Mouse (Mus musculus): ENCODE results near the gene Obscn.
A peak's percentile ranks its signal among the peaks of the same experiment; 100 is the strongest.

The Obscn gene

DNA sequence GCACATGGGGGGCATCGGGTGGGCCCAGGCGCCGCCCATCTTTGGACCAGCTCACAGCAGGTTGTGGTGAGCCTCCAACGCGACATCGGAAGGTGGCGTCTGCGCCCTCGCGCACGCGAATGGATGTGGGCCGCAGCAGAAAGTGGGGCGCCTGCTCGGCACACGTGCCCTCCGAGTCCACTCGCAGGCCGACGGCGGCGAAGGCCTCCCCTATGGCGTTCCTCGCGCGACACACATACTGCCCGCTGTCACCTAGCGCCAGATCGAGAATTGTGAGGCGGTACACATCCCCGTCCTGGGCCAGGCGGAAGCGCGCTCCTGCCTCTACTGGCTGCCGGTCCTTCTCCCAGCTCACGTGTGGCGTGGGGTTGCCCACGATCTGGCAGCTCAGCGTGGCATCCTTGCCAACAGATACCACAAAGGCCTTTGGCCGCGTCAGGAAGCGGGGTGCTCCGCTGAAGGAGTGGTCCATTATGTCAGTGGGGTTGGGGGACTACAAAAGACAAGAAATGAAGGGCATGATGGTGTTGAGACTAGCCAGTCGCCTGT, at the start of gene Obscn:
TSS of gene Obscn (minus strand) at position 499 of the 549 bp plus-strand sequence.
- no peak for DNase-seq

- no peak for DNase-seq
Measured at GRCm38 (mm10) chr11:59185490-59185889, 49.3 kb upstream of the Obscn start.

GRCm38 (mm10) chr11:59183821-59184220, 47.6 kb upstream of the Obscn start:
- DNase-seq = peak; percentile 60 to 68

DNA sequence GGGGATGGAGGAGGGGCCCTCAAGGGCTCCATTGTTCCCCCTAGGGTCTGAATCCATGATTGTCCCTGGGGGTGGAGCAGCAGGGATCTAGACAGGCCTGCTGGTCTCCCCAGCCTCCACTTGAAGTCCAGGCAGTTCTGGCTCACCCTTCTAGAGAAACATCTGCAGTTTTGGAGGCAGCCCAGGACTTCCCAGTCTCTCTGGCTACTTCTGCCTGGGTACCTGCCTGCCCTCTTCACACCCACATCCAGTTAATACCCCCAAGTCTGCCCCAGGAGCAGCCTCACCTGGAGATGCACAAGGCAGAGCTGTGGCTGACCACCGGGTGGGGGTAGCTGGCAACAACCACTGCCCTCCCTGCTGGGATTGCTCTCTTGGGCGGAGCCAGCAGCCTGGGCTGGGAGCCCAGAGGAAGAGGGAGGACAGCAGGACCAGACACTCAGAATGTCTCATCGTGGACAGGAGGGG, 46.7 kb upstream of the Obscn start, which contains the start of gene Gjc2:
TSS of gene Gjc2 (minus strand) at position 350 of the 468 bp plus-strand sequence.
- peak; percentile 55 to 82 for DNase-seq

GRCm38 (mm10) chr11:59176921-59177320, 40.7 kb upstream of the Obscn start:
- DNase-seq = peak; percentile 47 to 69

GRCm38 (mm10) chr11:59176475-59176874, 40.3 kb upstream of the Obscn start:
- peak in 1 of 2 experiments; percentile 15 for DNase-seq

GRCm38 (mm10) chr11:59174189-59174838, 38.1 kb upstream of the Obscn start:
- DNase-seq = no peak

DNA sequence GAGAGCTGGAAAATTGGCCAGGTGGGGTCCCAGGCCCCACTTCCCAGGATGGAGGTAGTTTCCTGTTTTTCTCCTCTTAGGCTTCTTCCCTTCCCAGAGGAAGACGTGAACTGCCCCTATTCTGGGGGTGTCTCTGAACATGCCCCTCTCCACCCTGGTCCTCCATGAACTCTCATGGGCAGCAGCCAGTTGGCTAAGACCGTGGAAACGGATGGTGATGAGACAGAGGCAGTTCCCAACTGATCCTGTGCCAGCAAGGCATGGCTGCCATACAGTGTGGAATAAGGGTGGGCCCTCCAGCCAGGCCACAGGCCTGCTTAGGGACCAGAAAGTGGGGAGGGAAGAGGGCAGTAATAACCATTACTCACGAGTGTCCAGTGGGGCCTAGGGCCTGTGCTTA, 34.3 kb upstream of the Obscn start:
- peak; percentile 44 to 74 for DNase-seq

DNA sequence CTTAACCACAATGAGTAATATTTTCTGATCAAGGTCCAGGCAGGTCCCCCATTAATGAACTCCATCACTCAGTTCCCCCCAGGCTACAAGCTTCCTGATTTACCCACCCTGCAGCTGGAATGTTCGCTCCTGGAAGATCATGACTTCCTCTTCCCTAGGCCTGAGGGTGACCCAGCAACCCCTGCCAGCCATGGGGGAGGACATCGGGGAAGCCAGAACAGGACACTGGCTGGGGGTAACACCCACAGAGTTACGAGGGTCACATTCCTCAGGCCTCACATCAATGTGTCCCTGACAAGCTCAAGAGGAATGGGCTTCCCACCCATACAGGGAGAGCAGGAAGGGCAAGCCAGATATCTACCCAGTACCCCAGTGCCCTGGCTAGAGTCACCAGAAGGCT, 33.6 kb upstream of the Obscn start:
- DNase-seq = peak in 1 of 2 experiments; percentile 58

DNA sequence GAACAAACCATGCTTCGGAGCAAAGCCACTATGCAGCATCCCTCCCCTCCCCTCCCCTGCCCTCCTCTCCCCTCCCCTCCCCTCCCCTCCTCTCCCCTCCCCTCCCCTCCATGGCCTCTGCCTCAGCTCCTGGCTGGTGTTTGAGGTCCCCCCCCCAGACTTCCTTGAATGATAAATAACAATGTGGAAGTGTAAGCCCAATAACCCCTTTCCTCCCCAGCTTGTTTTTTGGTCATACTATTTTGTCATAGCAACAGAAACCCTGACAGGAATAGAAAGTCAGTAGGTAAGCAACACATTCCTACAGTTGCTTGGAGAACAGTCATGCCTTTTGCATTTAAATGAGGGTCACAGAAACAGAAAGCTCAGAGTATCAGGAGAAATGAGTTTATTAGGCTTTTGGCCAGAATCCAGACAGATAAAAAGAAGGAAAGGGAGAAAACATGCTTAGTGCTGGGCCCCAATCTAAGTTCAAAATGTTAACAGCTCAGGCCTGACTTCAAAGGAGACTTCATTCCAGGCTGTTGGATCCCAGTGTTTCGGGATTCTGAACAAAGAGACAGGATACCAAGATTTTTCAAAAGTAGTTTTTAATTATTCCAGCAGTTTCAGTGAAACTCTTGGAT, 29.5 kb upstream of the Obscn start:
- DNase-seq = no peak

- DNase-seq = no peak
Measured at GRCm38 (mm10) chr11:59164384-59164783, 28.2 kb upstream of the Obscn start.

DNA sequence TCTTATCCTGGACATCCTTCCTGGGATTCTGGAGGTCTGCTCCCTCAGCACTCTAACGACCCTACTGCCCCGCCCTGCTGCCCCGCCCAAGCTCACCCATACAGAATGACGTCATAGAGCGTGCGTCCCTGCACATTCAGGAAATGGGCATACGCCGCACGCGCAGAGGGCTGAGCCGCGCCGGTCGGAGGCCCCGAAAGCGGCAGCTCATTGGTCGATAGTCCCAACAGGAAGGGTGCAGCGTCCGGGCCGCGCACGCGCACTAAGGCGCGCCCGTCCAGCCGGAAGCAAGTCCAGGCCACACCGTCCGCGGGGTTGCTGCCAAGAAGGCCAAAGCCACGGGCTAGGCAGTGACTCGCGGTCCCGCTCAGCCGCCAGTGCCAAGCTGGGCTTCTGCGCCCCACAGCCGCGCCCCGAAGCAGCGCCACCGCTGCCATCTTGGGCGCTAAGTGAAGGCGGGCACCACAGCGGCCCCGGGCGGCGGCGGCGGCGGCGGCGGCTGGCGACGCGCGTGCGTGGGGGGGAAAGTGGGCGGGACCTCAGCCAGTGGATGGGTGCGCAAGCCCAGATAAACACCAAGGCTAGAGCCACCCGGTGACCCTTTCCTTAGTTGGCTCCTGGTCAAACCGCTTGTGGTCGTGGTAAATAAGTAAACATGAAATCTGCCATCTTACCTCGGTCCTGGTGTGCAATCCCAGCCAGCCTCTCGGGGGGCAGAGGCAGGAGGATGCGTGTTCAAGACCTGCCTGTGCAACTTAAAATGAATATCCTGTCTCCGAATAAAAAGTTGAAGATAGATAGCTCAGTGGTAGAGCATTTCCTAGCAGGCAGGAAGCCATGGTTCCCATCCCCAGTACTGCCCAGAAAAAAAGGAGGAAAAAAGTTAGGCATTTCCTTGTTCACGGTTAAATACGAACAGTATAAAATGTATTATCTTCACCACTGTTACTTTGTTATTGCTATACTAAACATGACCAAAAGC, 27.3 kb upstream of the Obscn start, which contains the start of gene Iba57:
TSS of gene Iba57 (minus strand) at position 485 of the 982 bp plus-strand sequence.
- peak; percentile 97 to 100 for DNase-seq

DNA sequence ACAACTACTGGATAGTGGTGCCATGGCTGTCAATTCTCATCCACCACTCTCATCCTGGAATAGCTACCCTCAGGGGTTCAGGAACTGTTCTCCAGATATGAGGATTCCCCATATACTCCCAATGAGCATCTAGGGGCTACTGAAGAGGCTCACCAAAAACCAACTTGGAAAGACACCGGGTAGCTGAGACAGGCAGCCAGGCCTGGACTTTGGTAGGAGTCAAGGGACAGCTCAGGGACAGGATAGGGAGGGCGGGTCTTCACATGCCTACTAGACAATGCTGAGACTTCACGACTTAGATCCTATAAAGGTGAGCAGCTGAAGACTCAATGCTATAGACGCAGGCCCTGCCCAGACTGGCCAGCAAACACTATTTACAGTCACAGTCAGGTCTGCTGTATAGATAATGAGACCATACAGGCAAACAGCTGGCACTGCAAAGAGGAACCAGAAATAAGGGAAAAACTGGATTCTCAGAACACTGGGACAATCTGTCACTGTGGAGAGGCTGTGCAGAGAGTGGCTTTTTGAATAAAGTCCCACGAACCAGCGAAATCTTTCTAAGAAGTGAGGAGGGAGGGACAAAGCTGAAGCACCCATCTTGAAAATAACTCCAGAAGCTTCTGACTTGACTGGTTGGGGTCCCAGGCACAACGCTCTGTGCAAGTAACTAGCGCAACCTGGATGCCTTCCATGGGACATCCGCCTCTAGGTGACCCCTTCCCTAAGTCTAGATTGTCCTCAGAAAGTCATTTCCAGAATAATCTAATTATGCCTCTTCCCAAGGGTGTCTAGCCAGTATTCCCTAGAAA, 26.4 kb upstream of the Obscn start:
- DNase-seq = no peak

DNA sequence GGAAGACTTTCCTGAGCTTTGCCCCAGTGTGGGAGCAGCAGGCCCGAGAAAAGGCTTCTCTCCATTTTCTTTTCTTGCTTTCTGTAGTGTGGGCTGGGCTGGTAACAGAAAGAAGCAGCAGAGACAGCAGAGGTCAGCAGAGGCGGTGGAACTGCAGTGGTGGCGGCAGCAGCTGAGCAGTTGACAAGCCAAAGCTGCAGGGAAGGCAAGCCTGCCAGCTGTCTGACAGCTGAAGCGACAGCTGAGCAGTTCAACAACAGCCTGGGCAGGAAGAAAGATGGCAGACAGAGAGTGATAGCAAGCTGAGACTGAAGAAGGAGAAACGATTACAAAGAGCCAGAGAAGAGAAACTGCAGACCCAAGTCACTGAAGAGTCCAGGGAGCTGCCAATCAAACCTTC, 25.2 kb upstream of the Obscn start:
- DNase-seq = peak; percentile 50 to 85

DNA sequence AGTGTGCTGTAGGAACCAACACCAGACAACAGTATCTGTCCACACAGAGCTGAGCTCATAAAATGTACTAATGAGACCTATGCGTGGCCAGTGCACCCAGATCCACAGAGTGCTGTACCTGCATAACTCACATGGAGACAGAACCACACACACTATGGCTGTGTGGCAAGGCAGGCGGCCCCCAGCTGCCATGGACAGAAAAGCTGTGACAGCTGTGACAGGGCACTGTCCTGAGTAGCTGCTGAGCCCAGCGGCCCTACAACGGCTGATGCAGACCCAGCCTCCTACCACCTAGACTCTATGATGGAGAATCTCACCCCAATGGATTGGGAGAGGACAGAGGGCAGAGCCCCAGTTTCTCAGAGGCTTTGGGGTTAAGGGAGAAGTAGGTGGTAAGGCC, 23.4 kb upstream of the Obscn start:
- DNase-seq = no peak

DNA sequence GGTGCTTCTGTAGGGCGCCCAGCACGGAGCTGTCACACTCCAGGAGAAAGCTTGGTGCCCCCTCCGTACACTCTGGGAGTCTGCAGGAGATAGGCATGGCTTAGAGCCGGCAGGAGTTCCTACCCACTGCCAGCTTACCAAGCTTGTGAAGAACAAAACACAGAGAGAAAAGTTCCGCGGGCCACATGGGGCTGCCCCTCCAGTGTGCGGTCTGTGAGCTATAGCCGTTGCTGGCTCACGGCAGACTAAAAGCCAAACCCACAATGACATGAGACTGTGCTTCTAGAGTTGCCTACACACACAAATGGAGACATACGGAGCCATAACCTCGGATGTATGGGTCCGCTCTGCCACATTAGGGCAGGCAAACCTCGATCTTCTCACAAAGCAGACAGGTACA, 22.9 kb upstream of the Obscn start:
- no peak for DNase-seq

GRCm38 (mm10) chr11:59155900-59156299, 19.7 kb upstream of the Obscn start:
- DNase-seq = no peak

DNA sequence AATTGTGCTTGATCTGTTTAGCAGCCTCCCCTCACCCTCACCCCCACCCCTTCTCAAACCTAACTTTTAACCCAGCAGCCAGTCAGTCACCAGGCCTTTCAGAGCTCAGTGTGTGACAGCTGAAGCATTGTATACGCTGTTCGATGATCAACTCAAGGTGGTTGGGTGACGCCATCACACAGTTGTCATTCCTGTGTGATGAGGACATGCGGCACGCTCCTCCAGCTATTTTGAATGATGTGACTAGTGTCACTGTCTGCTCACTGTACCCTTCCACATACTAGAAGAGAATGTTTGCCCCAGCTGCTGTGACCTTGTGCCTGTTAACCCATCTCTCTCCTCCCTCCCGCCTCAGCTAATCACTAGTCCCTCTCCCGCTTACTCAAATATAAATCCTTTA, 18.0 kb upstream of the Obscn start:
- no peak for DNase-seq

- DNase-seq = no peak
Measured at GRCm38 (mm10) chr11:59151729-59152128, 15.5 kb upstream of the Obscn start.

- no peak for DNase-seq
Measured at GRCm38 (mm10) chr11:59149302-59149701, 13.1 kb upstream of the Obscn start.

DNA sequence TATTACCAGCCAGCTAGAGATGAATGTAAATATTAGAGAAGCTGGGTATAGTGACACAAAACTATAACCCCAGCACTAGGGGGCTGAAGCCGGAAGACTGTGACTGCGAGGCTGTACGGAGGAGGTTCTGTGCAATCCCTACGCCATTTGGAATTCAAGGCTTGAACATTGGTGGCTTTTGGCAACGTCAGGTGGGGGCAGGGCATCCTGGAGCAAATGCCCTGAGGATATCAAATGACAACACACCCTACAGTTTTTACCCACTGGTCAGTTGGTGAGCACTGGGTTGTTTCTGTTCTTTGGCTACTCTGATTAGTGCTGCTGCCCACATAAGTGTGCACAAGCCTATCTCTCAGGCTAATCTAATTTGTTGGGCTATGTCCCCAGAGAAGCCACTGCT, 6.8 kb upstream of the Obscn start:
- DNase-seq = no peak
